Mouse (Mus musculus) embryonic fibroblast, embryonic 13.5 days (primary cell): ENCODE data around the gene Cr1l.

Source experiments
- CTCF ChIP-seq: IDR thresholded peaks from 2 replicates; pipeline ENCODE4 v1.5.1; 2011; ENCODE audit warnings: mild to moderate bottlenecking, control low read depth, low read length, moderate library complexity, borderline replicate concordance; ENCODE audit not compliant: insufficient read depth
- POLR2A ChIP-seq: IDR thresholded peaks from 2 replicates; pipeline ENCODE4 v1.6.1; 2011; ENCODE audit warnings: low read depth, mild to moderate bottlenecking, control low read depth, low read length, moderate library complexity

- TF ChIP-seq POLR2A (peak; percentile 38; the same call in 1 of the 2 replicates), CTCF (no peak)
Observed at GRCm38 (mm10) chr1:195129867-195130266, 1.5 kb downstream of the Cr1l start.
